Mouse (Mus musculus) C2C12 (cell line): ENCODE data around the gene Abraxas1. TPM values are rescaled to one million over a fixed set of nuclear protein-coding genes. Genes with fewer than 3 reads are reported as not detected.
A peak's percentile ranks its signal among the peaks of the same experiment; 100 is the strongest.

Experiments used
- H3K27me3 ChIP-seq: one replicate; pipeline ENCODE4 v1.6.1; 2011; ENCODE audit not compliant: control insufficient read depth, insufficient read depth, insufficient read length
- H3K36me3 ChIP-seq: one replicate; pipeline ENCODE4 v1.6.1; 2011; ENCODE audit not compliant: control insufficient read depth, insufficient read depth
- H3K4me3 ChIP-seq: one replicate; pipeline ENCODE4 v1.5.1; 2011; ENCODE audit warnings: mild to moderate bottlenecking, control low read depth; ENCODE audit not compliant: poor library complexity, insufficient read depth, severe bottlenecking
- H3K79me2 ChIP-seq: one replicate; pipeline ENCODE4 v1.6.1; 2011; ENCODE audit not compliant: control insufficient read depth, insufficient read depth
- H3K79me3 ChIP-seq: one replicate; pipeline ENCODE4 v1.6.1; 2011; ENCODE audit warnings: low read depth, control low read depth
- H3ac ChIP-seq: one replicate; pipeline ENCODE3; 2011; ENCODE audit warnings: low read depth; ENCODE audit not compliant: control insufficient read depth, insufficient read length
- CEBPB ChIP-seq: IDR thresholded peaks from one replicate; pipeline ENCODE4 v1.6.1; 2011; ENCODE audit warnings: low read depth, mild to moderate bottlenecking, control low read depth, moderate library complexity
- CTCF ChIP-seq: IDR thresholded peaks from one replicate; pipeline ENCODE4 v1.5.1; 2011; ENCODE audit not compliant: control insufficient read depth, insufficient read depth, insufficient read length
- FOSL1 ChIP-seq: IDR thresholded peaks from one replicate; pipeline ENCODE4 v1.8.0; 2011; ENCODE audit warnings: mild to moderate bottlenecking, low read length; ENCODE audit not compliant: poor library complexity, insufficient read depth, severe bottlenecking
- MAX ChIP-seq: IDR thresholded peaks from one replicate; pipeline ENCODE4 v1.6.1; 2011; ENCODE audit warnings: mild to moderate bottlenecking, control low read depth
- MYOD1 ChIP-seq: IDR thresholded peaks from one replicate; pipeline ENCODE4 v1.6.1; 2011; ENCODE audit warnings: low read depth; ENCODE audit not compliant: control insufficient read depth, insufficient read length
- MYOG ChIP-seq: IDR thresholded peaks from one replicate; pipeline ENCODE4 v1.6.1; 2011; ENCODE audit not compliant: control insufficient read depth, insufficient read length; ENCODE audit errors: extremely low read depth
- USF1 ChIP-seq: IDR thresholded peaks from one replicate; pipeline ENCODE4 v1.6.1; 2011; ENCODE audit warnings: low read depth, mild to moderate bottlenecking, control low read depth, moderate library complexity
- polyA plus RNA-seq: library from polyadenylated mRNA; unstranded; fragments of >200 nt; fragmentation: generic; extraction: Trizol; gene quantifications from one replicate; pipeline ENCODE4 v1.2.1, GENCODE M21; 2012; ENCODE audit warnings: missing spikeins

Gene Abraxas1
- polyA plus RNA-seq, 1 experiment: 5.7 TPM

DNA sequence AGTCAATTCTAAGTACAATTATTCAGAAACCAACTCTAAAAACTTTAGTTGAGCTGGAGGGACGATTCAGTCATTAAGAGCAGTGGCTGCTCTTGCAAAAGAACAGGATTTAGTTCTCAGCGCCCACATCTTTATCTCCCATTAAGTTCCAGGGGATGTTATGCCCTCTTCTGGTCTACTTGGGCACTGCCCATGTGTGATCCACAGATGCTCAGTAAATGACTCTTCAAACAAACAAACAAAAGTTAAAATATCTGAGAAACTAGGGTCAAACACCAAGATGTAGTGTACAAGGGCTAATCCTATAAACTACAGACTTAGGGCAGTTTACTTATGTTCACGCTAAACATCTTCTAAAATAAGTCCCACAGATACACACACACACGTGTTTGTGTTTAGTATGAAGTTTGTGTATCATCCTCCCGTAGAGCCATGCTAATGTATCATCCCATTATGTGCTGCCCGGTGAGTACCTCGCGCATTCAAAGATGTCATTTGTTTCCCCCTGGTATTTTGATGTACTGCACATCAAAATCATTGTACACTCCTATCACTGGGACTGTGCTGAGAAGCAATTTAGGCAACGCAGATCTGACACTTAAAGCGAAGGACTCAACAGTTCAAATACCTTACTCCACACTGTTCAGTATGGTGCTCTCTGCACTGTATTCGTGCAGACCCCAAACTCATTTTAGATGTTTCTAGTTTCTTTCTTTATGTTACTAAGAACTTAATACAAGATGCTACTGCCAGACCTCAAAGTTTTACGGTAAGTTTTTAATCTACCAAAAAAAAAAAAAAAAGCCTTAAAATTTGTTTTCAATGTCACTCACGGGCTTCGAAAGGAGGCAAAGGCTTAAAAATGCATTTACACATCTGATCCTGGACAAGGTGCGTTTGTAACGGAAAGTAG is 941 bp downstream of the Abraxas1 start:
- Histone ChIP-seq H3K4me3 (peak overlapping the region; percentile 71), H3K27me3 (no peaks in the 10 kb centered on the region), H3K79me3 (peaks cover 11% of the 10 kb centered on the region), H3K36me3 (peaks cover 11% of the 10 kb centered on the region), H3K79me2 (peaks cover 11% of the 10 kb centered on the region), H3ac (peak overlapping the region; percentile 97)
- no peak for TF ChIP-seq FOSL1
- TF ChIP-seq CTCF: no peak
- TF ChIP-seq MAX: no peak
- no peak for TF ChIP-seq CEBPB
- no peak for TF ChIP-seq MYOD1
- no peak for TF ChIP-seq MYOG
- TF ChIP-seq USF1: no peak

DNA sequence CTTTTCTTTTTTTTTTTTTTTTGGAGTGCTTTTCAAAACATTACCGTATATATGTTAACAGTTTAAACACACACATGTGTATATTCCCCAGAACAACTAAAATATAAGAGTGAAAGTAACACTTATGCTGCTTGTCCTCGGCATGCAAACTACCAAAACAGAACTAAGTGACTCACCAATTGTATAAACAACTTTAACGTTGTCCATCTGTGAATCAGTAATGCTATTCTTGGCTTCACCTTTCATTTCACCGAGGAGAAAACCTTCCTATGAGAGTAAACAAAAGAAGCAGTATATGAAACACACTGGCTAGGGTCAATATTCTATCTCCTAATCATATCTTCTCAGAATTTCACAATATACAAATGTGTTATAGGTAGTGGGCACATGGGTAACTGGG is 2.4 kb downstream of the Abraxas1 start:
- H3K4me3 ChIP-seq: no peak overlapping the region
- TF ChIP-seq MYOD1: no peak
- TF ChIP-seq CTCF: no peak
- no peak for TF ChIP-seq USF1
- no peak for TF ChIP-seq FOSL1
- TF ChIP-seq MYOG: no peak
- TF ChIP-seq CEBPB: no peak
- TF ChIP-seq MAX: no peak
- H3K27me3 ChIP-seq: no peaks in the 10 kb centered on the region
- peaks cover 11% of the 10 kb centered on the region for H3K79me2 ChIP-seq
- peaks cover 23% of the 10 kb centered on the region for H3K36me3 ChIP-seq
- H3ac ChIP-seq: no peak overlapping the region
- peaks cover 11% of the 10 kb centered on the region for H3K79me3 ChIP-seq

DNA sequence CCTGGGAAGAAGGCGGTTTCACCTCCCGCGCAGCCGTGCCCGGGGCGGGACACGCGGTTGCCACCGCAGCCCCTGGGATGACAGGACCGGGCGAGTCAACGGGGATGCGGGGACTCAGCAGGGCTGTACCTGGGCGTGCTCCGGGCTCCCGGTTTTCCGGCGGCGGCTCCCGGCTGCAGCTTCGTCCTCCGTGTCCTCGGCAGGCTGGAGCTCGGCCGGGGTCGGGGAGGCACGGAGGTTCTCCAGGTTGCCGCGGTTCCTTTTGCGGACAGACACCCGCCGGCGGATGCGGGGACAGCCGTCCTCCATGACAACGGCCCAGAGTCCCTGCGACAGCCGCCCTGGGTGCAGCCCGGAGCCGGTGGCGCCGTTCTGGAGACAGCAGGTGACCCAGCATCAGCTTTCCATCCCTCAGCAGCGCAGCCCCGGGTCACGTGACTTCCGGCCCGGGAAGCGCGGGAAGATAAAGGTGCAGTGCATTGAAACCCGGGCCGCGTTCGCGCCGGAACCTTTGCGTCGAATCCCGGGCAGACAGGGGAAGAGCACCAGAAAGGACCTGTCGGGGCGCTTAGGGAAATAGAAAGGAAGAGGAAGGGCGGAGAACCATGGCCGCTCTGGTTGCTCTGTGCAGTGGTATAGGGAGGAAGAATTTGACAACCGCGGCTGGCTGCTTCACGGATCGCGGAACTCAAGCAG is 22.5 kb downstream of the Abraxas1 start, which contains the start of the genes Helq and Mrps18c:
Helq (minus strand) TSS at position 434 of the 696 bp plus-strand sequence.
Mrps18c (plus strand) TSS at position 463 of the 696 bp plus-strand sequence.
- H3K4me3 ChIP-seq: peak within 1 kb of the TSS; percentile 76
- peaks cover 28% of the 10 kb centered on the region for H3K36me3 ChIP-seq
- no peaks in the 10 kb centered on the region for H3K27me3 ChIP-seq
- TF ChIP-seq CTCF (no peak), MAX (peak; percentile 56), USF1 (peak; percentile 94)
- H3K79me2 ChIP-seq: peaks cover 63% of the 10 kb centered on the region
- H3K79me3 ChIP-seq: peaks cover 17% of the 10 kb centered on the region
- H3ac ChIP-seq: peak within 1 kb of the TSS; percentile 89

DNA sequence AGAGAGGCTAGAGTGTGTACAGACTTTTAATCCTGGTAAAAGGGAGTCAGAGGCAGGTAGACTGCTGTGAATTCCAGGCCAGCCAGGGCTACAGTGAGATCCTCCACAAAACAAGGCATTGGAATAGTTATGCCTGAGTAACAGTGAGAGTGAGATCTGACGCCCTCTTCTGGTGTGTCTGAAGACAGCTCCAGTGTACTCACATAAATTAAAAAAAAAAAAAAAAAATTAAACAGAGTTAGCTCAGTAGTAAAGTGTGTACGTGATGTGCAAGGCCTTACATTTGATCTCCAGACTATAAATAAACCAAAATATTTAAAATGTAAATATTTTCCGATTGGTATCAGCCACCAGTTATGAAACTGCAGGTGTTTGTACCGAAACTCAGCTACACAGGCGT is 26.7 kb downstream of the Abraxas1 start:
- H3K27me3 ChIP-seq: no peaks in the 10 kb centered on the region
- peaks cover 46% of the 10 kb centered on the region for H3K79me2 ChIP-seq
- H3K36me3 ChIP-seq: peaks cover 50% of the 10 kb centered on the region
- TF ChIP-seq MYOG: no peak
- TF ChIP-seq FOSL1: no peak
- no peak for TF ChIP-seq CTCF
- TF ChIP-seq MAX: no peak
- TF ChIP-seq MYOD1: no peak
- TF ChIP-seq CEBPB: no peak
- no peak for TF ChIP-seq USF1
- H3K4me3 ChIP-seq: no peak overlapping the region
- H3K79me3 ChIP-seq: peaks cover 11% of the 10 kb centered on the region
- no peak overlapping the region for H3ac ChIP-seq

DNA sequence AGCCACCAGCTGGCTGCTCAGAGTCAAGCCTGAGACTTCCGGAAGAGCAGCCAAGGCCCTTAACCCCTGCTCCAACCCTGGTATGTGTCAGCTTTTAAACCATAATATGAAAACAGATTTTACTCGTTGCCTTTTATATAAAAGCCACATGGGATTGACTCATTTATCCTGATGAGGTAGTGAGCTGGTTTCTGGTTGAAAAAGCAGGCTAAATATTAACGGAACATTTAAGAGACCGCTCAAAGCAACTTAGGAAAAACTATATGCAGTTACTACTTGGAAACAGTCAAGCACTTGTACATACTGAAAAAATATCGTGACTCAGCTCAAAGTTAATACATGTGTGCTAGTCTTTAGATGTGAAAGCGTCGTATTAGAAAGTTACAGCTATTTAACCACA is 28.5 kb downstream of the Abraxas1 start:
- Histone ChIP-seq H3K36me3 (peaks cover 65% of the 10 kb centered on the region), H3K79me3 (peaks cover 8% of the 10 kb centered on the region), H3K27me3 (no peaks in the 10 kb centered on the region), H3K4me3 (no peak overlapping the region), H3ac (no peak overlapping the region), H3K79me2 (peaks cover 30% of the 10 kb centered on the region)
- TF ChIP-seq MYOG (no peak), CTCF (no peak), USF1 (no peak), MYOD1 (no peak), CEBPB (no peak), FOSL1 (no peak), MAX (no peak)

- no peak overlapping the region for H3K4me3 ChIP-seq
- TF ChIP-seq CEBPB: no peak
- TF ChIP-seq CTCF: no peak
- TF ChIP-seq MYOG: no peak
- TF ChIP-seq USF1: no peak
- no peak for TF ChIP-seq MAX
- TF ChIP-seq MYOD1: no peak
- no peak for TF ChIP-seq FOSL1
- no peaks in the 10 kb centered on the region for H3K27me3 ChIP-seq
These were observed 33.2 kb downstream of the Abraxas1 start for GRCm38 (mm10) chr5:100787527-100787926.

More at GRCm38 (mm10) chr5:100787527-100787926, 33.2 kb downstream of the Abraxas1 start:
- Histone ChIP-seq H3K36me3 (peaks cover 62% of the 10 kb centered on the region), H3K79me3 (no peaks in the 10 kb centered on the region), H3ac (no peak overlapping the region), H3K79me2 (no peaks in the 10 kb centered on the region)
